Mouse (Mus musculus): Measurements from ENCODE around the gene Hcn2. TPM values are rescaled to one million over a fixed set of nuclear protein-coding genes. Genes with fewer than 3 reads are reported as not detected.

The Hcn2 gene
- total and polyA plus RNA-seq, 2 experiments, result 0.09 to 0.45 TPM

DNA sequence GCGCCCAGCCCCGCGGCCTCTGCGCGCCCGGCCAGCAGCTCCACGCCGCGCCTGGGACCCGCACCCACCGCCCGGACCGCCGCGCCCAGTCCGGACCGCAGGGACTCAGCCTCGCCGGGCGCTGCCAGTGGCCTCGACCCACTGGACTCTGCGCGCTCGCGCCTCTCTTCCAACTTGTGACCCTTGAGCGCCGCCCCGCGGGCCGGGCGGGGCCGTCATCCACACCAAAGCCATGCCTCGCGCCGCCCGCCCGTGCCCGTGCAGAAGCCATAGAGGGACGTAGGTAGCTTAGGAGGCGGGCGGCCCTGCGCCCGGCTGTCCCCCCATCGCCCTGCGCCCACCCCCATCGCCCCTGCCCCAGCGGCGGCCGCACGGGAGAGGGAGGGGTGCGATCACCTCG lies 18.9 kb downstream of the Hcn2 start:
- Histone ChIP-seq H3K27ac (replicated peaks; ENCODE audit: insufficient read depth, low read depth, low read length) (no peak overlapping the region), H3K27me3 (ENCODE audit: control insufficient read depth, insufficient read depth, low read length) (no peaks in the 10 kb centered on the region), H3K9ac (ENCODE audit: low read depth, low read length) (no peak overlapping the region), H3K79me2 (ENCODE audit: control insufficient read depth, insufficient read depth, low read length) (no peaks in the 10 kb centered on the region), H3K4me1 (ENCODE audit: control insufficient read depth, insufficient read depth, low read length) (no peaks in the 10 kb centered on the region), H3K4me3 (ENCODE audit: insufficient read depth, low read depth, low read length) (no peak overlapping the region), H3K36me3 (ENCODE audit: control insufficient read depth, insufficient read depth, low read length) (peaks cover 23% of the 10 kb centered on the region)
- no peak for DNase-seq (ENCODE audit: extremely low read depth, low read depth, low spot score)
- 86% methylated on average over 48 of the region's 52 CpGs for WGBS
- TF ChIP-seq CTCF (IDR thresholded peaks at IDR 0.05; ENCODE audit: low read depth, low read length), result no peak
- TF ChIP-seq POLR2A (IDR thresholded peaks at IDR 0.05; ENCODE audit: extremely low read depth, insufficient read depth, low read length), result no peak

DNA sequence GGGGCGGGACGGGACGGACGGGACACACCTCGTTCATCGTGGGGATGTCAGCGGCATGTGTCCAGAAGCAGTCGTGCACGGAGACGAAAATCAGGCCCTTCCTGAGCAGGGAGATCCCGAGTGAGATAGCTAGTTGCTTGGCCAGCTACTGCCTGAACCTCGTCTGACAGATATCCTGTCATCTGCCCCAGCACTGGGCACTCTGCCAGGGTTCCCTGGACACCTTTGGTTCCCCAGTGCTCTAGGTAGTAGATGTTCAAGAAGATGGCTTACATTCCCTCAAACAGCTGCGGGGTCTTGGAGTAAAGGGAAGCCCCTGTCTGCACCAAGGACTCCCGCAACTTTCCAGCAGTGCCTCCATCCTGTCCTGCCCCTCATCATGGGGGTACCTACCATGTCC lies 20.3 kb downstream of the Hcn2 start:
- no peaks in the 10 kb centered on the region for H3K79me2 ChIP-seq (ENCODE audit: control insufficient read depth, insufficient read depth, low read length)
- no peak for DNase-seq (ENCODE audit: extremely low read depth, low read depth, low spot score)
- no peaks in the 10 kb centered on the region for H3K4me1 ChIP-seq (ENCODE audit: control insufficient read depth, insufficient read depth, low read length)
- no peak overlapping the region for H3K27ac ChIP-seq (replicated peaks; ENCODE audit: insufficient read depth, low read depth, low read length)
- no peaks in the 10 kb centered on the region for H3K27me3 ChIP-seq (ENCODE audit: control insufficient read depth, insufficient read depth, low read length)
- no peak overlapping the region for H3K4me3 ChIP-seq (ENCODE audit: insufficient read depth, low read depth, low read length)
- no peak overlapping the region for H3K9ac ChIP-seq (ENCODE audit: low read depth, low read length)
- WGBS, result 87% methylated on average over 14 of the region's 14 CpGs
- TF ChIP-seq CTCF (IDR thresholded peaks at IDR 0.05; ENCODE audit: low read depth, low read length), result no peak
- no peak for TF ChIP-seq POLR2A (IDR thresholded peaks at IDR 0.05; ENCODE audit: extremely low read depth, insufficient read depth, low read length)
- peaks cover 27% of the 10 kb centered on the region for H3K36me3 ChIP-seq (ENCODE audit: control insufficient read depth, insufficient read depth, low read length)

DNA sequence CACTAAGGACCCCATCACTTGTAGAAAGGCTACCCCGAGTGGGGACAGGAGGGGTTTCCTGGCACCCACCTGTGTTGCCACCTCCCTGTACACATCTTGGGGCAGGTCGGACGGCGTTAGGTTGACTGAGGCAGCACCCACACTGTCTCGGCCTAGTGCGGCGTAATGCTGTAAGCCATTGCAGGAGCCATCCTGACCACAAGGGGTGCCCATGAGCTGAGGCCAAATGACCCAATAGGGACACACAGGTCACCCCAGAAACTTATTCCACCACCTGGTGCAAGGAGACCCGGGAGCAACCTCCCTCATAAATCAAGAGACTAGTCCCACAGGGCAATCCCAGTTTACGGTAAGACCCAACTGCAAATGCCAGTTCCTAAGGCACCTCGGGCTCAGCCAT lies 21.8 kb downstream of the Hcn2 start:
- Histone ChIP-seq H3K36me3 (ENCODE audit: control insufficient read depth, insufficient read depth, low read length) (peaks cover 29% of the 10 kb centered on the region), H3K9ac (ENCODE audit: low read depth, low read length) (no peak overlapping the region), H3K27ac (replicated peaks; ENCODE audit: insufficient read depth, low read depth, low read length) (no peak overlapping the region), H3K79me2 (ENCODE audit: control insufficient read depth, insufficient read depth, low read length) (no peaks in the 10 kb centered on the region), H3K27me3 (ENCODE audit: control insufficient read depth, insufficient read depth, low read length) (no peaks in the 10 kb centered on the region), H3K4me3 (ENCODE audit: insufficient read depth, low read depth, low read length) (no peak overlapping the region), H3K4me1 (ENCODE audit: control insufficient read depth, insufficient read depth, low read length) (no peaks in the 10 kb centered on the region)
- 97% methylated on average over 10 of the region's 10 CpGs for WGBS
- no peak for DNase-seq (ENCODE audit: extremely low read depth, low read depth, low spot score)
- TF ChIP-seq POLR2A (IDR thresholded peaks at IDR 0.05; ENCODE audit: extremely low read depth, insufficient read depth, low read length) (no peak), CTCF (IDR thresholded peaks at IDR 0.05; ENCODE audit: low read depth, low read length) (peak; percentile 73)

DNA sequence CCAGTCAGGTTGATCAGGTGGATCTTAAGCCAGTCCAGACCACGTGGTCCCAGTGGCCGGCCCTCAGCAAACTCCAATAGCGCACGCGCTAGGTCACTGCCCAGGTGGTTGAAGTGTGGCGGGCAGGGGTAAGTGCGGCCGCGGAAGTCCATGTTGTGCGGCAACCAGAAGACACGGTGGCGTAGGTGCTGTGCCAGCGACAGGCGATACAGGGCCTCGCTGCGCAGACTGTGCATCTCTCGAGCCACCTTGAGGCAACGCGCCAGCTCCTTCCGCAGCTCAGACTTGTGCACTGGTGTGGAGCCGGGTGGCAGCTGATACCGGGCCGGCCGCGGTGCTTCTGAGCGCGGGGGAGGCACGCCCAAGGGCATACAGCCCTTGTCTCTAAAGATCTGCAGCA lies 22.8 kb downstream of the Hcn2 start:
- no peak overlapping the region for H3K27ac ChIP-seq (replicated peaks; ENCODE audit: insufficient read depth, low read depth, low read length)
- no peaks in the 10 kb centered on the region for H3K27me3 ChIP-seq (ENCODE audit: control insufficient read depth, insufficient read depth, low read length)
- no peak for DNase-seq (ENCODE audit: extremely low read depth, low read depth, low spot score)
- no peaks in the 10 kb centered on the region for H3K79me2 ChIP-seq (ENCODE audit: control insufficient read depth, insufficient read depth, low read length)
- H3K4me3 ChIP-seq (ENCODE audit: insufficient read depth, low read depth, low read length), result no peak overlapping the region
- no peak for TF ChIP-seq POLR2A (IDR thresholded peaks at IDR 0.05; ENCODE audit: extremely low read depth, insufficient read depth, low read length)
- 98% methylated on average over 28 of the region's 28 CpGs for WGBS
- H3K9ac ChIP-seq (ENCODE audit: low read depth, low read length), result no peak overlapping the region
- peaks cover 29% of the 10 kb centered on the region for H3K36me3 ChIP-seq (ENCODE audit: control insufficient read depth, insufficient read depth, low read length)
- no peaks in the 10 kb centered on the region for H3K4me1 ChIP-seq (ENCODE audit: control insufficient read depth, insufficient read depth, low read length)

DNA sequence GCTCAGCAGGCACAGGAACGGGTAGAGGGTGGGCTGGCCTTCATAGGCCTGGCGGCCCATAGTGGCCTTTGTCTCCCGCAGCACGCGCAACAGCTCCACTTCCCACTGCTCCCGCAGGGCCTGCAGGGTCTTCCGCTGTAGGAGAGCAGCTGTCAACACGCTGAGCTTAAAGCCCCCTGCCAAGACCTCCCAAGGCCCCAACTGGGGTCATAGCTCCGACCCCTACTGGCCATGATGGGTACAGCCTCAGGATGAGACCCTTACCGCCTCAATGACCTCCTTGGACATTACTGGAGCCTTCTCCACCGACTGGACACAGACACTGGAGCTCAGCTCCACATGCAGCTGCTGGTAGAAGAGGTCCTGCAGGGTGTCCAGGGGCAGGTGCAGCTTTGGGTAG lies 24.4 kb downstream of the Hcn2 start:
- peak; percentile 25; the same call in 1 of the 2 replicates for TF ChIP-seq CTCF (IDR thresholded peaks at IDR 0.05; ENCODE audit: low read depth, low read length)
- TF ChIP-seq POLR2A (IDR thresholded peaks at IDR 0.05; ENCODE audit: extremely low read depth, insufficient read depth, low read length), result no peak
- Histone ChIP-seq H3K79me2 (ENCODE audit: control insufficient read depth, insufficient read depth, low read length) (no peaks in the 10 kb centered on the region), H3K9ac (ENCODE audit: low read depth, low read length) (no peak overlapping the region), H3K4me3 (ENCODE audit: insufficient read depth, low read depth, low read length) (no peak overlapping the region), H3K27ac (replicated peaks; ENCODE audit: insufficient read depth, low read depth, low read length) (no peak overlapping the region), H3K4me1 (ENCODE audit: control insufficient read depth, insufficient read depth, low read length) (peaks cover 2% of the 10 kb centered on the region), H3K27me3 (ENCODE audit: control insufficient read depth, insufficient read depth, low read length) (no peaks in the 10 kb centered on the region), H3K36me3 (ENCODE audit: control insufficient read depth, insufficient read depth, low read length) (peaks cover 26% of the 10 kb centered on the region)
- DNase-seq (ENCODE audit: extremely low read depth, low read depth, low spot score), result no peak
- 88% methylated on average over 11 of the region's 11 CpGs for WGBS

DNA sequence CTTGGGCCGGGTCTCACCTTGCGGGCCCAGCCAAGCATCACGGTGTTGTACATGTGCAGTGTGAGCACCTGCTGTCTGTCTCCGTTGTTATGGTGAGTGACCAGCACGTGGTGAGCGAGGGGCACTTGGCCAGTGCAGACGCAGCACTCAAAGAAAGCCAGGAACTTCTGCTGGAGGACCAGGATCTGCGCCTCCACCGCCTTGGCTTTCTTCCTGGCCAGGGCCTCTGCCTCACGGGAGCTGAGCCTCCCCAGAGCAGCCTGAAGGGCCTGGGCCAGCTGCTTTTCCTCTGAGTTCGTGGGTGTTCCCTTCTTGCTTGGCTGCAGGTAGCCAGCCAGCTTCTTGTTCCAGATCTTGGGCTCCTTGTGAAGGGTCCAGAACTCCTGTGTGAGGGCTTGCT lies 26.7 kb downstream of the Hcn2 start:
- peaks cover 5% of the 10 kb centered on the region for H3K4me1 ChIP-seq (ENCODE audit: control insufficient read depth, insufficient read depth, low read length)
- DNase-seq (ENCODE audit: extremely low read depth, low read depth, low spot score), result no peak
- H3K27ac ChIP-seq (replicated peaks; ENCODE audit: insufficient read depth, low read depth, low read length), result no peak overlapping the region
- H3K79me2 ChIP-seq (ENCODE audit: control insufficient read depth, insufficient read depth, low read length), result no peaks in the 10 kb centered on the region
- no peak for TF ChIP-seq POLR2A (IDR thresholded peaks at IDR 0.05; ENCODE audit: extremely low read depth, insufficient read depth, low read length)
- no peak for TF ChIP-seq CTCF (IDR thresholded peaks at IDR 0.05; ENCODE audit: low read depth, low read length)
- no peak overlapping the region for H3K4me3 ChIP-seq (ENCODE audit: insufficient read depth, low read depth, low read length)
- H3K27me3 ChIP-seq (ENCODE audit: control insufficient read depth, insufficient read depth, low read length), result no peaks in the 10 kb centered on the region
- WGBS, result 92% methylated on average over 11 of the region's 11 CpGs
- peaks cover 10% of the 10 kb centered on the region for H3K36me3 ChIP-seq (ENCODE audit: control insufficient read depth, insufficient read depth, low read length)
- H3K9ac ChIP-seq (ENCODE audit: low read depth, low read length), result no peak overlapping the region

Measured in liver, adult 2 months (tissue).